Mouse (Mus musculus): ENCODE measurements around the gene Sirpa.

GRCm38 (mm10) chr2:129584905-129585304 lies 7.7 kb upstream of the Sirpa start:
- TF ChIP-seq CTCF (conservative IDR thresholded peaks at IDR 0.05; ENCODE audit: low read length) (no peak), POU5F1 (IDR thresholded peaks at IDR 0.05; ENCODE audit: borderline replicate concordance, low read length) (no peak)
